Mouse (Mus musculus): ENCODE measurements around the gene Tmem222. TPM values are rescaled to one million over a fixed set of nuclear protein-coding genes. Genes with fewer than 3 reads are reported as not detected.

The Tmem222 gene
- polyA plus RNA-seq, 1 experiment = 71.6 TPM

DNA sequence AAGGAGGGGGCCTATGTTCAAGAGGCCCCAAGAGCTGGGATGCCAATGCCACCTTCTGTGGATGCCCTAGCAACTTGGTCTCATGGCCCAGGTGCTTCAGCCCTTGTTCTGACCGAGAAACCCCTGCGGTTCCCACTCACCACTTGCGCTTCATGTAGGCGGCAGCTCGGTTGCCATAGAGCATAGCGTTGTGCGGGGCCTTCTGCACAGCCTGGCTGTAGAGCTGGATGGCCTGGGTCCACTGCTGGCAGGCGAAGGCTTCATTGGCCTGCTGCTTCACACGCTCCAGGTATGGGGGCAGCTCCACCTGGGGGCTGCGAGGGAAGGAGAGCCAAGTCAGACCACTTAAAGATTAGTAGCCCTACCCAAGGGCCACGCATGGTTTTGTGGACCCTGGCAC lies 22.8 kb upstream of the Tmem222 start:
- H3K4me3 ChIP-seq (replicated peaks; ENCODE audit: extremely low read depth, low read depth, low read length) = no peak overlapping the region
- DNase-seq = no peak
- 91% methylated on average over 11 of the region's 11 CpGs for WGBS
- TF ChIP-seq POLR2A (IDR thresholded peaks at IDR 0.05; ENCODE audit: borderline replicate concordance, extremely low read depth, low read depth, low read length) = no peak
- no peak for TF ChIP-seq CTCF (IDR thresholded peaks at IDR 0.05; ENCODE audit: insufficient read depth, low read length)
- no peaks in the 10 kb centered on the region for H3K4me1 ChIP-seq (ENCODE audit: control insufficient read depth, insufficient read depth, low read length)

DNA sequence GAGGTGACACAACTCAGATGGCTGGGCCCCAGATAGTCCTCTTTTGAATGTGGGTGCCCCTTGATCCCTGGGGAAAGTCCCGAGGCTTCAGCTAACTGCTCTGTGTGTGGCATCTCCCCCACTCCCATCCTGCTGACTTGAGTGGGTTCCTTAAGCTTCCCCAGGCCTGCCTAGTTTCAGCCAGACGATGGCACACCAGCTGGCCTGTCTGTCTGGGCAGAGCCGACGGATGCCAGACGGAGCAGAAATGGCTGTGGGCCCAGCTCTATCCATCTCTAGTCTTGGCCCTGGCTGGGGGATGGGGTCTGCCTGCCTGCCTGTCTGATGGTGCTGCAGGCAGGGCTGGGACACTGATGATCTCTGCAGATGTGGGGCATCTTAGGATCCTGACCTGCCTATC lies 22.1 kb upstream of the Tmem222 start:
- TF ChIP-seq CTCF (IDR thresholded peaks at IDR 0.05; ENCODE audit: insufficient read depth, low read length) (no peak), POLR2A (IDR thresholded peaks at IDR 0.05; ENCODE audit: borderline replicate concordance, extremely low read depth, low read depth, low read length) (no peak)
- Histone ChIP-seq H3K4me3 (replicated peaks; ENCODE audit: extremely low read depth, low read depth, low read length) (no peak overlapping the region), H3K4me1 (ENCODE audit: control insufficient read depth, insufficient read depth, low read length) (no peaks in the 10 kb centered on the region)
- 74% methylated on average over 5 of the region's 5 CpGs for WGBS
- DNase-seq = no peak

DNA sequence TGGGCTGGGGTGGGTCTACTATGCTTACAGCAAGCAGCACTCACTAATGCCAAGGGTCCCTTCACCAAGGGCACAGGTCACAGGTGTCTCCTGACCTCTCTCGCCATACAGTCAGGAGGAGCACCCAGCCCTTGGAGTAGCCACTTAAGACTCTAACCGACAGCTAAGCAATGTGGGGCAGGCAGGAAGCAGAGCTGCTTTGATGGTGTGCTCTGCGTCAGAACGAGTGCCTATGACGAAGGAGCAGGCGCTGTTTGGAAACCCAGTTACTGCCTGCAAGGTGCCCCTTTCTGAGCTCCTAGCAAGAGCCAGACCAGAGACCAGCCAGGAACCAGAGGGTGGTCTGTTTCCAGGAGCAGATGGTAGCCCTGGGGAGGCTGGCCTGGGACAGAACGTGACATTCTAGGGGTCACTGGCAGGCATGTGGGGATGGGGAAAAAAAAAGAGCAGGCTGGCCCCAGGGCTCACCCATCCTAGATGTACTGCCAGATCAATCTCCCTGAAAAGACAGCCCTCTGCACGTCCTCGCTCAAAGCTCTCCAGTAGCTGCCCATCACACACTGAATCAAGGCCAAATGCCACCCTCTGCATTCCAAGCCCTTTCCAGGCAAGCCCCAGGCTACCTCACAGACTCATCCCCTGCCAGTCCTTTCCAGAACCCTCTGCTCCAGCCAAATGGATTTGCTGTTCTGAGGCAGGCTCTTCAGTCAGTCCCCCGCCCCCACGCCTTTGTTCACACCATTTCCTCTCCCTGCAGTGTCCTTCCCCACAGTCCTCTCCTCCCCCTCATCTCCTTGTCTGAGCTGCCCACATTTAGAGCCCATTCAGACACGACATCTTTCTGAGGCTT lies 21.1 kb upstream of the Tmem222 start:
- WGBS = 68% methylated on average over 12 of the region's 12 CpGs
- no peak overlapping the region for H3K4me3 ChIP-seq (replicated peaks; ENCODE audit: extremely low read depth, low read depth, low read length)
- TF ChIP-seq CTCF (IDR thresholded peaks at IDR 0.05; ENCODE audit: insufficient read depth, low read length) = no peak
- no peak for DNase-seq
- H3K4me1 ChIP-seq (ENCODE audit: control insufficient read depth, insufficient read depth, low read length) = no peaks in the 10 kb centered on the region

DNA sequence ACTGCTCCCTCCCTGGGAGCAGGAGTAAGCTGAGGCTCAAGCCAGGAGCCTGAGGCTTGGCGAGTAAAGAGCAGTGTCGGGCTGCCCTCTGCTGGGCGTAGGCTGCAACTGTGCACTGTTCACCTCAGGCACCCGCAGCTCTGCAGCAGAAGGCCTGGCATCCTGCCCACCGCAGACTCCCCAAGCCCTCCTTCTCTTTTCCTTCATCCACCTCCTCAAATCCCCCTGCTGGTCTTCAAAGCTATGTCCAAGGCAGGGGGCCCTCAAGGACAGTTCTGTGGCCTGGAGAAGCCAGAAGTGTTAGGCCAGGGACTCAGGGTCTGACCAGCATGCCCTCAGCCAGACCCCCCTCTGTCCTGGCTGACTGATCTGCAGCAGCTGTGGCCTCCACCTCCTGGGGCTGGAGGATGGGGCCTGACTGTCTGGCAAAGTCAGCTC lies 20.2 kb upstream of the Tmem222 start:
- Histone ChIP-seq H3K4me1 (ENCODE audit: control insufficient read depth, insufficient read depth, low read length) (no peaks in the 10 kb centered on the region), H3K4me3 (replicated peaks; ENCODE audit: extremely low read depth, low read depth, low read length) (no peak overlapping the region)
- 8% methylated on average over 5 of the region's 5 CpGs for WGBS
- DNase-seq = peak; percentile 66
- TF ChIP-seq POLR2A (IDR thresholded peaks at IDR 0.05; ENCODE audit: borderline replicate concordance, extremely low read depth, low read depth, low read length) (no peak), CTCF (IDR thresholded peaks at IDR 0.05; ENCODE audit: insufficient read depth, low read length) (peak; percentile 96)

DNA sequence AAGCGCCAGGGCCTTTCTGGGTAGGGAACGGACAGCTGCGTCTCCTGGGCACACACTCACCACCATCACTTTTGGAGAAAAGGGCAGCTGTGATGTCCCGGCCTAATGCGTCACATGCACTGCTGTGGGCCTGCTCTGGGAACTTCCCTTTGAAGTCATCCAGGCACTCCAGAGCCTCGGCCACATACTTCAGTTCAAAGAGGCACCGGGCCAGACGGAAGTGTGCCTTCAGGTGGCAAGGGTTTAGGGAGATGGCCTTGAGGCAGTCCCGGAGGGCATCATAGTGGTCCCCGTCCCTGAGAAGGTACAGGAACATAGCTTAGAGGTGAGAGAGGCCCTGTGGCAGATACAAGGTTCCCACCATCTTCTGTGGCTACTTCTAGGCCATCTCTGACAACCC lies 19.8 kb upstream of the Tmem222 start:
- H3K4me1 ChIP-seq (ENCODE audit: control insufficient read depth, insufficient read depth, low read length) = no peaks in the 10 kb centered on the region
- WGBS = 71% methylated on average over 10 of the region's 10 CpGs
- DNase-seq = no peak
- H3K4me3 ChIP-seq (replicated peaks; ENCODE audit: extremely low read depth, low read depth, low read length) = no peak overlapping the region
- TF ChIP-seq POLR2A (IDR thresholded peaks at IDR 0.05; ENCODE audit: borderline replicate concordance, extremely low read depth, low read depth, low read length) = no peak
- no peak for TF ChIP-seq CTCF (IDR thresholded peaks at IDR 0.05; ENCODE audit: insufficient read depth, low read length)

DNA sequence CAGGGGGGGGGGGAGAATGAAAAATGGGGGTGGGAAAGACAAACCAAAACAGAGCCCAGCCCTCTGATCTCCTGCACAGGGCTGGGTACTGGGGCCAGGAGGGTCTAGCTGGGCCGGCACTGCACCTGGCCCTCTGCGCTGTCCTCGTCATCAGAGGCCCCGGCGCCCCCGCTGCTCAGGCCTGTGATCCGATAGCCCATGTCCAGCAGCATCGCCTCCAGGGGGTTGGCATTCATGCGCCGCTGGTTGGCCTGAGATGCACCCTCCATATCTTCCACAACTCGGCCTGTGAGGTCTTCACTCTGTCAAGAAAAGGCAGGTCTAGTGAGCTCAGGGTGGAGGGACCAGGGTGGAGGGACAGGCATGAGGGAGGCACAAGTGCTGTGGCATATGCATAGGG lies 16.5 kb upstream of the Tmem222 start:
- no peak overlapping the region for H3K4me3 ChIP-seq (replicated peaks; ENCODE audit: extremely low read depth, low read depth, low read length)
- DNase-seq = no peak
- WGBS = 80% methylated on average over 11 of the region's 11 CpGs
- no peak for TF ChIP-seq POLR2A (IDR thresholded peaks at IDR 0.05; ENCODE audit: borderline replicate concordance, extremely low read depth, low read depth, low read length)
- TF ChIP-seq CTCF (IDR thresholded peaks at IDR 0.05; ENCODE audit: insufficient read depth, low read length) = no peak
- H3K4me1 ChIP-seq (ENCODE audit: control insufficient read depth, insufficient read depth, low read length) = no peaks in the 10 kb centered on the region

DNA sequence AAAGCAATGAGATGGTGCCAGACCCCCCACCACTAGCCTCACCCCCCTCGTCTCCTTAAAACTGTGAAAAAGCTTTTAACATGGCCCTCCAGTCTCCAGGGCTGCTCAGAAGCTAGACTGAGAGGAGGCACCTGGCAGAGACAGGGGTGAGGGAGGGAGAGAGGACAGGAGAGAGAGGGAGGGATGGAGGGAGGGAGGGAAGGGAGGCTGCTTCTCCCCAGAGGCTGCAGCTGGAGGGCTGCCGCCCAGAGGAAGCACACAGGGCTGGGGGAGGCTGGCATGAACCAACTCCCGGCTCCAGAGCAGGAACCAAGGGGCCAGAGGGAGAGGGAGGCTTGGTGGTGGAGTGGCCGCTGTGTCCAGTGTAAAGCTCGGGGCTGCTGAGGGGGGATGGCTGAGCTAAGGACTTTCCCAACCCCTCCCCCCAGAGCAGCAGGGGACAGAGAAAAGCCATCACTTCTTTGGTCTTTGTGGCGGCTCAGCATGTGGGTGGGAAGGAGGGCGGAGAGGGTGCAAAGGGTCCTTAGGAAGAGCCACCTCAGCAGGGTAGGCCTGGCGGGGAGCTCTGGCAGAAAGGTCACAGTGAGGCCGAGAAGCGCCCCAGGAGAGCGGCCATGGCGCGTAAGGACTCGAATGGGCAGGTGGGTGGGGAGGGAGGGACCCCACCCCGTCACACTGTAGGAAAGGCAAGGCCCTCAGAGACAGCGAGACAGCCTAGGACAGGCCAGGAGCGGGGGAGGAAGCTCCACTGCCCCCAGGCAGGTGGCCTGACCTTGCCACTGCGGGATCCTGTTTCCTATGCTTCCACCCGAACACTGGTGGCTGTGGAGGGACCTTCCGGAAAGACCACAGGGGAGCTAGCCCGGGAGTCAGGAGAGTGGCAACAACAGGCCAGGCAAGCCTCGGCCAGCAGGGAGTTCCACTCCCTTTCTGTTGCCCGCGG lies 15.6 kb upstream of the Tmem222 start:
- DNase-seq = no peak
- TF ChIP-seq POLR2A (IDR thresholded peaks at IDR 0.05; ENCODE audit: borderline replicate concordance, extremely low read depth, low read depth, low read length) (no peak), CTCF (IDR thresholded peaks at IDR 0.05; ENCODE audit: insufficient read depth, low read length) (no peak)
- WGBS = 65% methylated on average over 24 of the region's 24 CpGs
- H3K4me1 ChIP-seq (ENCODE audit: control insufficient read depth, insufficient read depth, low read length) = no peaks in the 10 kb centered on the region
- H3K4me3 ChIP-seq (replicated peaks; ENCODE audit: extremely low read depth, low read depth, low read length) = no peak overlapping the region

DNA sequence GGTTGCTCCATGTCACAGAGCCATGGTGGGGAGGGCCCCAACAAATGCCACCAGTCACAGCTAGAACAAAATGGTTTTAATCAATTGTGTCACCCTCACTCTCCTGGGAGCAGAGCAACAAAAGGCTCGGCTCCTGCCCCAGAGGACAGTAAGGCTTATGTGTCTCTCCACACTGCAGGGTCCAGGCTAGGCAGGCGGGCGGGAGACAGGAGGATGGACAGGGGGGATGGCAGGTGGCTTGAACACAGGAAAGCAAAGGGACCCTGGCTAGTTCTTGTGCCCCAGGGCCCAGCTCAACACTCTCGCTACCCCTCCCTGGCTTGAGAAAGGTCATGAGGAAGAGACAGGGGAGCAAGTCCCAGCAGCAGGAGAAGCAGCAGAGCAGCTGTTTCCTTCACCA lies 14.8 kb upstream of the Tmem222 start:
- H3K4me1 ChIP-seq (ENCODE audit: control insufficient read depth, insufficient read depth, low read length) = no peaks in the 10 kb centered on the region
- no peak for DNase-seq
- no peak overlapping the region for H3K4me3 ChIP-seq (replicated peaks; ENCODE audit: extremely low read depth, low read depth, low read length)
- WGBS = 98% methylated on average over 4 of the region's 4 CpGs
- TF ChIP-seq CTCF (IDR thresholded peaks at IDR 0.05; ENCODE audit: insufficient read depth, low read length) (no peak), POLR2A (IDR thresholded peaks at IDR 0.05; ENCODE audit: borderline replicate concordance, extremely low read depth, low read depth, low read length) (no peak)

DNA sequence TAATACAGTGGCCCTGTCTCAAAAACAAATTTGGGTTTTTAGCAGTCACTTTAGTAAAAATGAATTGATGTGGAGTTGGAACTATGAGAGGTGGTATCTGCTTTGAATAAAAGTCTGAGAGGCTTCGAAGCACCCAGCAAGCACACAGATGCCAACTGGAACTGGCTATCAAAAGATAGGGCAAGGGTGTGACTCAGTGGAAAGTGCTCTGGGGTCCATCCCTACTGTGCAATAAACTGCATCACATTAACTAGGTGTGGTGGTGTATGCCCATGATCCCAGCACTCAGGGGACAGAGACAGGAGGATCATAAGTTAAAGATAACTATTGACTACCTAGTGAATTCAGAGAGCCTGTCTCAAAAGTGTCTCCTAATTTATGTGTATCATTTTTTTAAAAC lies 13.7 kb upstream of the Tmem222 start:
- no peak overlapping the region for H3K4me3 ChIP-seq (replicated peaks; ENCODE audit: extremely low read depth, low read depth, low read length)
- WGBS = 98% methylated on average over 1 of the region's 1 CpGs
- TF ChIP-seq CTCF (IDR thresholded peaks at IDR 0.05; ENCODE audit: insufficient read depth, low read length) (no peak), POLR2A (IDR thresholded peaks at IDR 0.05; ENCODE audit: borderline replicate concordance, extremely low read depth, low read depth, low read length) (no peak)

More for the DNA sequence above, 13.7 kb upstream of the Tmem222 start:
- no peak for DNase-seq
- H3K4me1 ChIP-seq (ENCODE audit: control insufficient read depth, insufficient read depth, low read length) = no peaks in the 10 kb centered on the region

All from lung, adult 2 months (tissue).